Mouse (Mus musculus) CH12.LX (cell line): Measurements from ENCODE around the gene Tada2b.

Experiments
- CTCF ChIP-seq, 2 experiments: IDR thresholded peaks in 1 of 2; conservative IDR thresholded peaks in 1 of 2; 2 replicates each; pipeline ENCODE4 v1.5.1; 2011 to 2012; ENCODE audit warnings: low read depth in 2 of 2, low read length in 2 of 2, improper control_type of control experiment in 1 of 2, inconsistent platforms in 1 of 2, mild to moderate bottlenecking in 1 of 2, moderate library complexity in 1 of 2
- IRF4 ChIP-seq: IDR thresholded peaks from 2 replicates; pipeline ENCODE4 v1.6.1; 2014; ENCODE audit warnings: low read depth, mild to moderate bottlenecking, inconsistent platforms, low read length, improper control_type of control experiment
- POLR2A ChIP-seq: IDR thresholded peaks from 2 replicates; pipeline ENCODE4 v1.6.1; 2011; ENCODE audit warnings: low read depth, mild to moderate bottlenecking, improper control_type of control experiment, low read length
- POLR2AphosphoS2 ChIP-seq: IDR thresholded peaks from 2 replicates; pipeline ENCODE4 v1.6.1; 2011; ENCODE audit warnings: low read depth, low read length, improper control_type of control experiment
- RAD21 ChIP-seq: IDR thresholded peaks from 2 replicates; pipeline ENCODE4 v1.6.1; 2011; ENCODE audit warnings: low read depth, mild to moderate bottlenecking, low read length, improper control_type of control experiment, moderate library complexity
- TBP ChIP-seq: conservative IDR thresholded peaks from 2 replicates; pipeline ENCODE4 v1.6.1; 2011; ENCODE audit warnings: low read depth, low read length, improper control_type of control experiment

DNA sequence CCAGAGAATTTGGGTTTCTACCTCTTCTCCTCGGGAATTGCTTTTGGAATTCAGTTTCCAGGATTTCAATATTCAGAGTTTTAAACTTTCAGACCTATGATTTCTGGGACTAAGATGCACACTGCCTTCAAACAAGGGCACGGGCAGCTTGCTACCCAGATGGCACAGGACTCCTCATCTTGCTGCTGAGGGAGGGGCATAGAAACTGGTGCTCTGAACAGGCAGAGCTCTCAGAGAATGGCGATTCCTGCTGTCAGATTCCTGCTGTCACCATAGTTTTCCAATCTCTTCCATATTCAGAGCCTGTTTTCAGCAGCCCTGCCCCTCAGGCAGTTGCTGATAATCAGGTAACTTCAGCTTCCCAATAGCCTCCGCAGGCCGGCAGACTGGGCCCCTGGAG lies 31.5 kb upstream of the Tada2b start:
- TF ChIP-seq TBP = no peak
- TF ChIP-seq IRF4 = no peak
- TF ChIP-seq POLR2A = no peak
- no peak for TF ChIP-seq CTCF (conservative IDR thresholded peaks at IDR 0.05 in 1 of 2, IDR thresholded peaks at IDR 0.05 in 1 of 2; ENCODE audit: low read depth in 2 of 2, low read length in 2 of 2)
- no peak for TF ChIP-seq POLR2AphosphoS2
- TF ChIP-seq RAD21 = no peak
